Mouse (Mus musculus) spleen, adult 2 months (tissue): Measurements from ENCODE around the gene Tcirg1.

Experiments used
- CTCF ChIP-seq: fragments of 200-500 bp; IDR thresholded peaks from 2 replicates; pipeline ENCODE4 v1.5.1; 2011; ENCODE audit warnings: mild to moderate bottlenecking, inconsistent platforms; ENCODE audit not compliant: insufficient read depth, insufficient read length, insufficient replicate concordance; ENCODE audit errors: extremely low read depth
- POLR2A ChIP-seq: fragments of 200-500 bp; IDR thresholded peaks from 2 replicates; pipeline ENCODE4 v1.6.1; 2011; ENCODE audit warnings: low read depth, low read length, inconsistent platforms

DNA sequence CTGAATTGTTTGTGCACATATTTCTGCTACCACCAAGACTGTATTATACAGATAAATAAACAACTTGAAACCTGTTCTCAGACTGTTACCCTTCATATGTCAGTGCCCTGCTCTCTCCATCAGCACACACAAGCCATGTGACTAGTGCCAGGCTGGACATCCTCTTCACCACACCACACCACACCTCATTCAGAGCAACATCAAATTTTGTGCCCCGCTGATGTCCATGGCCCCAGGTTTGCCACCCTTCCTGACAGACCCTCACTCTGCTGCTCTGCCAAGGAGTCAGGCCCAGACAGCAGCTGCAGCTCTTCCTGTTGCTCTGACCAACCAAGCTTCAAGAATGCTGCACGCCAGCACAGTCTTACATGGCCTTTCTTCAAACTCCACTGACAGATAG, 12.6 kb downstream of the Tcirg1 start:
- TF ChIP-seq POLR2A (no peak), CTCF (no peak)
